Mouse (Mus musculus) thymus, adult 2 months (tissue): ENCODE measurements at regions not wholly inside any gene's neighbourhood (a gene's known extent, or its start where the extent isn't known, plus 50 kb on each side); places are given as distances from the start of the nearest gene placed in this dataset.

ENCODE experiments used
- CTCF ChIP-seq: fragments of 200-500 bp; IDR thresholded peaks from 2 replicates; pipeline ENCODE4 v1.5.1; 2012; ENCODE audit warnings: mild to moderate bottlenecking, control low read depth, low read length, moderate library complexity, borderline replicate concordance; ENCODE audit not compliant: control insufficient read depth, poor library complexity, insufficient read depth; ENCODE audit errors: extremely low read depth
- POLR2A ChIP-seq: fragments of 200-500 bp; IDR thresholded peaks from 2 replicates; pipeline ENCODE4 v1.6.1; 2012; ENCODE audit warnings: mild to moderate bottlenecking, low read length, control low read depth, moderate library complexity; ENCODE audit not compliant: control insufficient read depth, poor library complexity, insufficient read depth; ENCODE audit errors: extremely low read depth

DNA sequence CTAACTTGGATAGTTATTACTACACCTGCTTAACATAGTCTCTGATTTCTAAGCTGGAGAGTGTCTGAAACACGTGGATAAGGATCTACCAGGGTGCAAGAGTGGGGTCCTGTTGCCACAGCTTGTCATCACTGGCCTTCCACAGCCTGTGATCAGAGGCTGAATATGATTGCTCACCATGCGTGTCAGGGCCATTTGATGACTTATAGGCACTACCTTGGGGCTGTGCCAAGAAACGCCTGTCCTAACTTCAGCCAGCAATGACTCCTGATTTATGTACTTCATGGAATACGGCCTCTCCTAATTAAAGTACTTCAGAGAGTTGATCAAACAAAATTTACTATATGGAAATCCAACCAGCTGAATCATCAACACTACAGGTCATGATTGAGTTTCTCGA, 480.1 kb downstream of the 1700129C05Rik start:
- TF ChIP-seq POLR2A (no peak), CTCF (no peak)
